Comparison of ENCODE assay signal across 8 mouse cellular contexts in the genomic region with DNA sequence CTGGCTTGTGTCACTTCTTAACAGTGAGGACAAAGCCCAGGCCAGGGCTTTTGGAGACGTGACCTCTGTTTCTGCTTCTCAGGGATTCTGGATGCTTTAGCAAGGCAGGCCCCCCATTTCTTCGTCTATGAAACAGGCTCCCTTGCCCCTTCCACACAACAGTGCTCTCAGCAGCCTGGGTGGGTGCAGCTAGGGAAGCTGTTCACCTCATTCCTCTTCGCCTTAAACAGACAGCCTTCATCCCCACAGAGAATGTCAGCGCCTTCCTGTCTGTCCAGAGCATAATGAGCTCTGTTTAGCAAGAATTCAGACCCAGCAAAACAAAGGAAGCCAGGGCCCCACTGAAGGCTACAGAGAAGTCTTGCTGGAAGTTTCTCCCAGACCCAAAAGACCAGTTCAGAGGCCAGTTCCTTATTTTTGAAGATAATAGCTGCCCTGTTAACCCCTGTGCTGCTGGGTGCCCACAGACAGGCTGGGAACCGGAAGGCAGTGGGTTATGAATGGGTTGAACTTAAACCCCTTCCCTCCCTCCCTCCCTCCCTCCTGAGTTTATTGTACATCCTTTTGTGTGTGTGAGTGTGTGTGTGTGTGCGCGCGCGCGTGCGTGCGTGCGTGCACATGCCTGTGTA. TPM values are rescaled to one million over a fixed set of nuclear protein-coding genes. Genes with fewer than 3 reads are reported as not detected.
DNase-seq lines count a peak whose midpoint lies in the region; ATAC-seq and TF ChIP-seq lines count a peak whose summit lies in the region.

No protein-coding gene starts in this region.

- H3K4me3 ChIP-seq in gastrocnemius, adult 2 months, result peak overlapping the region; percentile 17; the same call in 1 of the 2 replicates
- H3K4me3 ChIP-seq in embryonic facial prominence, embryonic 10.5 days, result peak overlapping the region; percentile 25; the same call in 1 of the 2 replicates
- H3K4me3 ChIP-seq in limb, embryonic 15.5 days, result no peak overlapping the region

- H3K9ac ChIP-seq in limb, embryonic 15.5 days, result no peak overlapping the region

- peak overlapping the region; percentile 92 for H3K27ac ChIP-seq in gastrocnemius, adult 2 months
- H3K27ac ChIP-seq in embryonic facial prominence, embryonic 10.5 days (replicated peaks), result peak overlapping the region; percentile 88
- peak overlapping the region; percentile 91 for H3K27ac ChIP-seq in limb, embryonic 15.5 days

- no peak for ATAC-seq in limb, embryonic 15.5 days (ENCODE audit: insufficient number of reproducible peaks, low FRiP score, low TSS enrichment, low read depth)
- no peak for ATAC-seq in erythroid progenitor cell, adult 5-6 weeks (replicated peaks; ENCODE audit: low FRiP score, poor library complexity, severe bottlenecking)

- no peaks in the 10 kb centered on the region for H3K9me3 ChIP-seq in embryonic facial prominence, embryonic 10.5 days
- H3K9me3 ChIP-seq in limb, embryonic 15.5 days, result no peaks in the 10 kb centered on the region

- H3K36me3 ChIP-seq in embryonic facial prominence, embryonic 10.5 days (replicated peaks), result no peaks in the 10 kb centered on the region
- H3K36me3 ChIP-seq in limb, embryonic 15.5 days, result no peaks in the 10 kb centered on the region

- peak; percentile 27 for DNase-seq in gastrocnemius, adult 2 months
- DNase-seq in gastrocnemius, postnatal 10 days, result no peak
- DNase-seq in embryonic facial prominence, embryonic 10.5 days (ENCODE audit: low spot score), result peak; percentile 50
- peak; percentile 56 for DNase-seq in heart, postnatal 4 days
- peak; percentile 33 to 59 for DNase-seq in monocyte, adult 2 months (ENCODE audit: low read depth in 1 of 2, low spot score in 2 of 2)
- no peak for DNase-seq in cerebellum, postnatal 10 days

- peaks cover 57% of the 10 kb centered on the region for H3K4me1 ChIP-seq in embryonic facial prominence, embryonic 10.5 days
- H3K4me1 ChIP-seq in limb, embryonic 15.5 days, result peaks cover 37% of the 10 kb centered on the region

- no peak for TF ChIP-seq CTCF in gastrocnemius, adult 2 months (IDR thresholded peaks at IDR 0.05)

- H3K4me2 ChIP-seq in limb, embryonic 15.5 days, result no peak overlapping the region

- H3K27me3 ChIP-seq in embryonic facial prominence, embryonic 10.5 days (replicated peaks; ENCODE audit: low read depth, poor library complexity, severe bottlenecking), result no peaks in the 10 kb centered on the region
- H3K27me3 ChIP-seq in limb, embryonic 15.5 days, result no peaks in the 10 kb centered on the region

- intact Hi-C loops in gastrocnemius, adult 2 months (cut with DNase I), result no loop called here

- 57% methylated on average over 13 of the region's 13 CpGs for WGBS in embryonic facial prominence, embryonic 10.5 days
- WGBS in limb, embryonic 15.5 days, result 70% methylated on average over 13 of the region's 13 CpGs

RNA-seq across cellular contexts. Expression of gene Tex2, which starts 47.3 kb away (rescaled TPM):
- total RNA-seq in gastrocnemius, adult 2 months (2021), result 10 to 100 TPM; 59.2 to 65.5 TPM
- total RNA-seq in gastrocnemius, postnatal 10 days (2021), result 10 to 100 TPM; 22.1 to 24.1 TPM
- 6.8 and 7.5 TPM in 2 replicates for polyA plus RNA-seq in embryonic facial prominence, embryonic 10.5 days (2016; fragmentation: Nextera tagmentation; extraction: Ambion mirVana)
- 10 to 100 TPM; 37.6 to 45.2 TPM for total RNA-seq in heart, postnatal 4 days (2021)
- polyA plus RNA-seq in limb, embryonic 15.5 days (2015; fragmentation: Nextera tagmentation; extraction: Ambion mirVana), result 10.4 and 10.9 TPM in 2 replicates
- total RNA-seq in erythroid progenitor cell, adult 5-6 weeks (2015; ENCODE audit: low replicate concordance), result 18.9 and 32.1 TPM in 2 replicates
- total RNA-seq in erythroid progenitor cell, adult 5-6 weeks (2017; ENCODE audit: low replicate concordance), result 35.9 and 41.8 TPM in 2 replicates

Comparison
In these comparisons a context has a peak if more than half of its experiments do, and no peak if none do; other contexts are left out.
1. DNase-seq: peak in gastrocnemius, adult 2 months (single experiment), embryonic facial prominence, embryonic 10.5 days (single experiment), heart, postnatal 4 days (single experiment) and monocyte, adult 2 months (2 of 2); none in gastrocnemius, postnatal 10 days (single experiment) and cerebellum, postnatal 10 days (0 of 2).
2. Peak in every context shown above with its lines, with median percentiles within 50 percentile points of each other: H3K27ac ChIP-seq.